Mouse (Mus musculus) liver, embryonic 14.5 days (tissue): ENCODE results near the gene Alg10b.

Experiments used
- CTCF ChIP-seq: IDR thresholded peaks from 2 replicates; pipeline ENCODE4 v1.5.1; 2016; ENCODE audit warnings: antibody characterized with exemption, low read depth, control low read depth
- EP300 ChIP-seq: IDR thresholded peaks from 2 replicates; pipeline ENCODE4 v1.6.1; 2016; ENCODE audit warnings: antibody characterized with exemption, low read depth

GRCm38 (mm10) chr15:90183511-90183910 lies 40.6 kb upstream of the Alg10b start:
- TF ChIP-seq EP300 (no peak), CTCF (no peak)
